Mouse (Mus musculus) WW6 (cell line): ENCODE measurements at regions not wholly inside any gene's neighbourhood (a gene's known extent, or its start where the extent isn't known, plus 50 kb on each side); places are given as distances from the start of the nearest gene placed in this dataset.
A peak's percentile ranks its signal among the peaks of the same experiment; 100 is the strongest.

Experiments used
- DNase-seq: peaks from one replicate; pipeline ENCODE4 v3.0.0-alpha.2; 2013; ENCODE audit warnings: low read depth, low spot score

DNA sequence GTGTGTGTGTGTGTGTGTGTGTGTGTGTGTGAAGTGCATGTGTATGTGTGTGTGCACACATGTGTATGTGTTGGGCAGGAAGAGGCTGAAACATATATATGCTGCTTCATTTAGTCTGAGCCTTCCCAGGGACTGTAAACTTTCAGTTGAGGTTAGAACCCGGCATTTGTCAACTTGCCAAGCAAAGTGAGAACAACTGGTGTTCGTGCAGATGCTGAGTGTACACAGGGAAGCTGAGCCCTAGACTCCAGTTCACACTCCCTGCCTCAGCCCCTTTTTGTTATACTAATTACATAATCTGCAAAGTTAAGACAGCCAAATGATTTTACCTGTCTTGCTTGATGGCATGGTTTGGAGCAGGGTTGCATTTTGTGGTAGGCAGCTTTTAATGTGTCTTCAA, 87.7 kb upstream of the Pkn2 start:
- no peak for DNase-seq

DNA sequence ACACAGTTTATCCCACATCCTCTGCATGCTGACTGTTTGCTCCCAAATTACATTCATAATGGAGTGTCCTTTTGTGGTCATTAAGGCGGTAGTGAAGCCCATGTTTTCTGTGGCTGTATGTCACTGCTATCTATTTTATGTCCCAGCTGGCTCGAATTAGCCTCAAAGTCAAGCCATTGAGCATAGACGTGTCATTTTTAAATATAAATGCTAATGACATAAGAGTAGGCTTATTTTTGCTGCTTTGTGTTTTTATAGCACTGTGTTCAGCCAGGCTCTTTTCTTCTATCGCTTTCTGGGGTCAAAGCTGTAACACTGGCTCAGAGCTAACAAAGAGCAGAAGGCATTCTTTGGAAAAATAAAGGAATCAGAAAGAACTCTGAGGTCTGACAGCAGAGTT, 83.8 kb upstream of the Pkn2 start:
- no peak for DNase-seq

DNA sequence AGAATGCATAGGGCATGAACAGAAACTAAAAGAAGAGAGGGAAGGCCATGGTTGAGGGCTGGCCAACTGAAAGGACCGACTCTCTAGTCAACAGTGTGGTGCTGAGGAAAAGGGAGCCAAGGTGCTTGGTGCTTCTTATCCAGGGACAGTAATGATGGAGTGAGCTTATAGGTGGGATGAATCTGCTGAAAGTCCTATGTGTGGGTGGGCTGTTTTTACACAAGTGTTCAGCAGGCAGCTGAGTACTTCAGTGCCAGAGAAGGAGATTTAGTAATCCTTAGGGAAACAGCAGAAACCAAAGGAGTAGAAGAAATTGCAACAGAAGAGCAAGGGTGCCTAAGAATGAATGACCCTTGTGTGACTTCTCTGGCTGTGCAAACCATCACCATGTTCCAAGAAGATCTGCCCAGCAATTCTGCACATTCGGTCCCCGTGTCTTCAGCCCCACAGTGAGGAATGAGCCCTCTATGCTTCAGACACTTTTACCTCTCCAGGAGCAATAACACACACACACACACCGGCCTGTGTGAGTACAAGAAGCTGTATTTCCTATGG, 82.1 kb upstream of the Pkn2 start:
- no peak for DNase-seq

DNA sequence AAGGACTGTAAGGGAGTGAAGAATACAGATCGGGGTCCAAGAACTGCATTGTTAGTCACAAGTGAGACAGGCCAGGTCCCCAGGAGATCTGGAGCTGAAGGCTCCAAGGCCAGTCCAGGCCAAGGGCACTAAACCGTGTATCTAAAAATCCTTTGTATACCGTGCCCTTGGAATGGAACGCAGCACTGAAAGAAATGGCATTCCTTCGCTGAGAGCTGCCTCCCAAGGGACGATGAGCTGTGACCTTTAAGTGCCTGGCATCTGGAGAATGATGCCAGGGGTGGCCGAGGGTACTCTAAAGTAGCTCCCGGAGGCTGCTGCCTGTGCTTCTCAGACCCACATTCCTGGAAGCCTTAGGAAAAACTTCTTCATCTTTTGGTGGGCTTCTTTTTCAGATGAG, 76.0 kb upstream of the Pkn2 start:
- DNase-seq, result no peak

DNA sequence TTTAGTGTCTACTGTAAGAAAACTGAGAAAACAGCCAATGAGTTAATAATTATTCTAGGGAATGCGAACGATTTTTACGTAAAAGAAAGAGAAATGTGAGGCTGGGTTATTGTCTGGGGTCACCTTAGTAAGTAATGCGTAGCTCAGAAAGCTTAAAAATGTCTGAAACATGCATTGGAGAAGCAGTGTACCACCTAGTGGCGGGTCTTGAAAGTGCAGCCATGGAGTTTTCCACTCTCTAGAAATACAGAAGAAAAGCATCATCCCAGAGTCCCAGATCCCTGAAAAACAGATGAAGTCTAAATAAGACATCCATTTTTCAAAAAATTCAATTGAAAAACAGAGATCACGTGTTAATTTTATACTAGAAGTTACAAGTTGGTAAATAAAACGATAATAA, 67.0 kb upstream of the Pkn2 start:
- DNase-seq, result peak; percentile 26

DNA sequence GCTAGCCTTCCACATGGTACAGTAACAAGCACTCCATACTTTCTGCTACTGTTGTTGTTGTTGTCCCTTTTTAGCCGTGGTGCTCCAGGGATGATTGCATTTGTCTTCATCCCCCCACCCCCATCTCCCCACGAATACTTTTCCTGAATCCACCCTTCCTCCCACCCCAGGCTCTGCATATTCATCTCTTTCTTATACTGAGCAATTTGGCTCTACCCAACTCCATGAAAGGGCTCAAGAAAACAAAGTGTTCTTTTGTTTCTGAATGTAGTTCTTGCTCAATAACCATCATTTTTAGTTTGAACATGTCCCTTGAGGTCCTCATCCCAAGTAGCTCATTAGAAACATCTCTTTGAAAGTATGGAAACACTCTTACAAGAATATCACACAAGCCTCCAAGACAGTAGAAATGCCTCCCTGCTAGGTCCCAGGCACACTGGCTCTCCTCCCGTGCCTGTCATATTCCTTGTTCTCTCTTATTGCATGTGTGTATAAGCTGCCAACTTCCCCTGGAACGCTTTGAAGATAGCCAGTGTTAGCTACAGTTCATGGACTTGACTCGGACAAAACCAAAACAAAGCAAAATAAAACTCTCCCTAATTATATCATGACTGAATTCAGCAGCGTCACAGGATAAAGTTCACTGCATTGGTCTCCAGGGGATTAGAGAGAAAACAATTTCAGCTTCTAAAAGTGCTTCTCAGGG, 59.7 kb upstream of the Pkn2 start:
- DNase-seq, result no peak

DNA sequence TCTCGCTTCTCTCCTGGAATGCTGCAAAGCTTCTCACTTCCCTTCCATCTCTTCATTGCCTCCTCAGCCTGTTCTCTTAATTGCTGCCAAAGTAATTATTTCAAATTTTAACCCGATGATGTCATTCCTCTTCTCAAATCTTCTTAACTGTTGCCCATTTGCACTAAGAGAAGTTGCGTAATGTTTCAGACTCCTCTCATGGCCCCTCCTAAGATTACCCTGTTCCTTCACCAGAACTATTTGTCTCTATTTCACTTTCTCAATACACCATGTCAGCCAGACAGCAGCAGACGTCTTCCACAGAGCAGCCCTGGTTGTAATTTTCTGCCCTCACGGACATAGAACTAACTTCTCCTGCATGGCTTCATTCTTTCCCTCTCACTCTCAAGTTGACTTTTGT, 59.1 kb upstream of the Pkn2 start:
- no peak for DNase-seq

DNA sequence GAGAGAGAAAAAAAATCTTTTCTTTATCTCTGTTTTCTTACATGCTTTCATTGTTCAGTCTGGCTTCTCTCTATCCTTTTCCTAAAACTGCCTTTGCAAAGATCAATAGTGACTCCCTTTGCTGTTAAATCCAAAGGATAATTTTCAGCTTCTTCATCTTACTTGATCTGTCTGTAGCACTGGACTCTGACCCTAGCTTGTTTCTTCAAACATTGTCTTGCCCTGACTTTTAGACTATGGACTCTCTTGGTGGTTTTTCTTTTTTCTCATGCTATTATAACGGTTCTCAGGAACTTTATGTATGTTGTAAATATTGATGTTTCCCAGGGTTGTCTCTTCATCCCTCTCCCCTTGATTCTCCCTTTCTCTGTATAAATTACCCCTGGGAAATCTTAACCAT, 58.0 kb upstream of the Pkn2 start:
- no peak for DNase-seq

DNA sequence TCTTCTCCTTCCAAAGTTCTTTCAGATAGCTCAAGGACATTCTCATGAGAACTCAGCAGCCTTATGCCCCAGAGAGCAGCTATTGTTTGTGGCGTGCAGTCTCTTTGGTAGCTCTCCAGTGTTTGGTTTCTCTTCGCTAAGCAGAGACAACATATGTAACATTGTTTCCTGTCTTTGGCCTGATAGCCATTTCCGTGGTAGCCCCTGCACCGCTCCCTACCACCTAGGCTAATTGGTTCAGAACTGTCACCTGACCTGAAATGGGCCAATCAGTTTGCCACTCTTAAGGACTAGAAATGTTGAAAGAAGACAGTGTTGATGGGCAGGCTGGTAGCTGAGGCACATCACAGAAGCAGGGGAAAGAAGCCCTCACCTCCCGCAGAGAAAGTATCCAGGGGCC, 54.1 kb upstream of the Pkn2 start:
- no peak for DNase-seq

DNA sequence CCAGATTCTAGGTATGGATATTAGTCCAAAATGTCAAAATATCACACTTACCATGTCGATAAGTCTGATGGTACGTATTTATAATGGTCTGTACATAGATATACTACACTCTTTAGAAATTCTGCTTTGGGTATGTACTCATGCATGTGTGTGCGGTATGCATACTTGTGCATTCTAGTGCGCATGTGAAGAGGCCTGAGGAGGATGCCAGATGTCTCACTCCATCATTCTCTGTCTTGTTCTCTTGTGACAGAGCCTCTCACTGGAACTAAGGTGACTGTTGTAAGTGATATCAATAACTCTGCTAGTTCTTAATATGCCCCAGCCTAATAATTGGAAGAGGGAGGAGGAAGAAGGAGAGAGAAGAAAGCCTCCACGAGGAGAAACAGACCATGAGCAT, 52.5 kb upstream of the Pkn2 start:
- no peak for DNase-seq

DNA sequence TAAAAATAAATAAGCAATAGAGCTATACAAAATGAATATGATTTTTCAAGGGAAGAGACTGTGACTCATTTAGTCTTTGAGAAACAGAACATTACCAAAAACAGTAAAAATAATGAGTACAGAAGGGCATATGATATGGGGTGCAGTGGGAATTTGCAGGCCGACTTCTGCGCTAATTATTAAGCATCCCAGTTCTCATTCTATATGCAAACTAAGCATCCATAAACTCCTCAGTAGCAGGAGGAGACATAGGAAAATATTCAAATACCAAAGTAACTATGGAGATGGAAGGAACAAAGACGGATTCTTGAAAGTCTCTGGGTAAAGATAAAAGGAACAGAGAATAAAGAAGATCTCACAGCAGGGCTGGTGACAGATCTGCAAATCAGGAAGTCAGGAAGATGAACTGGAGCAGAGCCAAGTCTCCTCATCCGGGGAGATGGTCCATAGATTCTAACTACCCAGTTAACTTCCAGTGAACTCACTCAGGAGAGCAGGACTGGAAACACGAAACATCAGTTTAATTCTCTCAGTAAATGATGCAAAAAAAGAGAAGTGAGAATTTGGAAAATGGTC, 52.0 kb upstream of the Pkn2 start:
- no peak for DNase-seq
